Mouse (Mus musculus) common myeloid progenitor, adult 5-6 weeks (primary cell): ENCODE measurements around the gene Vmn2r31. TPM values are rescaled to one million over a fixed set of nuclear protein-coding genes. Genes with fewer than 3 reads are reported as not detected.
"Not testable (repeated sequence)": the region's sequence is repeated elsewhere in the genome, so short reads cannot be mapped to it uniquely, and the experiment has no call there.

Experiments
- ATAC-seq: replicated peaks from 2 replicates; pipeline ENCODE4 v1.8.0; 2016; ENCODE audit warnings: low read depth, mild to moderate bottlenecking, moderate TSS enrichment, inconsistent platforms; ENCODE audit not compliant: poor library complexity, severe bottlenecking
- total RNA-seq: library from RNA; stranded (forward); fragments of 200-1000, 187-1606 nt; gene quantifications from 2 replicates; pipeline ENCODE4 v1.2.3, GENCODE M21; 2017

Vmn2r31 gene
- not detected in 2 replicates for total RNA-seq

- not testable (repeated sequence) for ATAC-seq
These were observed at the start of gene Vmn2r31 for GRCm38 (mm10) chr7:7399603-7400002. TSS of gene Vmn2r31 (minus strand) at chr7:7399703.

DNA sequence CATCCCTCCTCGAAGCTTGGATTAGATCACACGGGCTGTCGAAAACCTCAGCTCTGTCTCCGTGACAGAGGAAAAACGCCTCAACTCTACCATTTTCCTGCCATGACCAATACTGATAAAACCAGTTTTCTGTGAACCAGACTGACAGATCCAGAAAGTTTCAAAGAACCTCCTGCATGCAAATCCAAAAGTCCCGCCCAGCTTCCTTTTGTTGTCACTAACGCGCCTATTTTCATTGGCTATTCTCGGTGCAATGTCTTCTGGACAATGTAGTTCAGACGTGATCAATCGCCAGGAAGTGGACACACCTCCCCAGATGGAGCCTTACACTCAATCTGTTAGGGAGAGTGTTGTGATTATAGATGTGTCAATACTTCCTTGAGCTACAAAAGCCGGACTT is 25.1 kb downstream of the Vmn2r31 start, which contains the start of gene Gm45783:
Gm45783 (minus strand) TSS at position 143 of the 400 bp plus-strand sequence.
- not testable (repeated sequence) for ATAC-seq

DNA sequence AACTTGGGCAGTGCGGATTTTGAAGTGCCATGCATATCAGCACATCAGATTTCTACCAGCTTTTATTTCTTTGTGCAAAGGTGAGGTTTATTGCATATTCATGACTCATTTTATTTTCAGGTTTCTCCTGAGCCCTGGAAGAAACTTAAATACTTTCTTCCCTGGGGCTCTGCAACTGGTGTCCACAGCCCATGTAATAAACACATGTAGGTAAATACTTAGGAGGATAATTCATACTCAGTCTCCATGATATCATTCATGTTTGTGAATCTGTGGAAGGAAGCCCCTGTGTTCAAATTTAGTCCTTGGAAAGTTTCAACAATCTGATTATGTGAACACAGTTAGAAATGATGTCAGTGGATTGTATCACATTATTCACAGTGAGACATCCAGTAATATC is 62.0 kb downstream of the Vmn2r31 start, which contains the start of gene Vmn2r30:
Vmn2r30 (minus strand) TSS at position 101 of the 400 bp plus-strand sequence.
- ATAC-seq = not testable (repeated sequence)

Other genes starting within 250 kb of the Vmn2r31 start
- gene Zfp418, start 228.4 kb downstream of the Vmn2r31 start, total RNA-seq = 3.1 and 3.8 TPM in 2 replicates
- gene Zfp772, start 189.7 kb downstream of the Vmn2r31 start, total RNA-seq = 4.2 and 4.6 TPM in 2 replicates
- 0.29 TPM in 1 of 2 replicates, not detected in the other for gene Vmn2r29, start 152.4 kb downstream of the Vmn2r31 start, total RNA-seq
- 1.4 and 1.9 TPM in 2 replicates for gene Gm45844, start 121.4 kb downstream of the Vmn2r31 start, total RNA-seq
- gene Clcn4, start 98.9 kb downstream of the Vmn2r31 start, total RNA-seq = 30.1 and 44.2 TPM in 2 replicates
- not detected in 2 replicates for gene Vmn2r30, start 62.1 kb downstream of the Vmn2r31 start, total RNA-seq
- gene Gm45783, start 25.1 kb downstream of the Vmn2r31 start, total RNA-seq = not detected in 2 replicates
- gene Vmn2r32, start 80.3 kb upstream of the Vmn2r31 start, total RNA-seq = not detected in 2 replicates
- not detected in 2 replicates for gene Vmn2r33, start 167.1 kb upstream of the Vmn2r31 start, total RNA-seq